Mouse (Mus musculus) granulocyte monocyte progenitor cell, adult 5-6 weeks (primary cell): ENCODE measurements around the gene Cldn17. TPM values are rescaled to one million over a fixed set of nuclear protein-coding genes. Genes with fewer than 3 reads are reported as not detected.

Experiments
- ATAC-seq: replicated peaks from 2 replicates; pipeline ENCODE4 v1.8.0; 2016; ENCODE audit warnings: mild to moderate bottlenecking, moderate TSS enrichment, inconsistent platforms; ENCODE audit not compliant: poor library complexity, severe bottlenecking
- total RNA-seq, 2 experiments: library from RNA; stranded (forward) in 1 of 2; stranded (reverse) in 1 of 2; fragments of 200-712, 200-1000 nt in 1 of 2; fragments of >200 nt in 1 of 2; fragmentation: Nextera tagmentation in 1 of 2; gene quantifications; 2 replicates each; pipeline ENCODE4 v1.2.3; 2014 to 2017

The Cldn17 gene
- not detected in 2 replicates for total RNA-seq (2014; fragmentation: Nextera tagmentation)
- not detected in 2 replicates for total RNA-seq (2017)

DNA sequence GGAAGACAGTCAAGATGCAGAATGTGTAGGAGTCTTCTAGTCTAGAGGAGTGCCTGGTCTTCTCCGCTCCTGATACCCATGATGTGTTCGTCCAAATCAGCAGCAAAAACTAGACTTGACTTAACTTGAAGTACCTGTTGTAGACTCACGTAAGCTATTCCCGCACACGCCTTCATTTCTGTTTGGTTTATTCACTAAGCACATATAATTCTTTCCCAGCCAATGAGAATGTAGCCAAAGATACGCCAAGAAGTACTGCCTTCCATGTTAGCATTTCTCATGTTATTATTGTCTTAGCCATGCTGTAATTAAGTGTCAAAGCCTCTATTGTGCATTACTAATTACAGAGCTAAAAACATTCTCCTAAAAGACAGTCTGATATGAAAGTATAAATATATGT is at the start of gene Cldn17:
Gene Cldn17, minus strand, starts transcription at position 101 of the 400 bp plus-strand sequence.
- no peak for ATAC-seq

DNA sequence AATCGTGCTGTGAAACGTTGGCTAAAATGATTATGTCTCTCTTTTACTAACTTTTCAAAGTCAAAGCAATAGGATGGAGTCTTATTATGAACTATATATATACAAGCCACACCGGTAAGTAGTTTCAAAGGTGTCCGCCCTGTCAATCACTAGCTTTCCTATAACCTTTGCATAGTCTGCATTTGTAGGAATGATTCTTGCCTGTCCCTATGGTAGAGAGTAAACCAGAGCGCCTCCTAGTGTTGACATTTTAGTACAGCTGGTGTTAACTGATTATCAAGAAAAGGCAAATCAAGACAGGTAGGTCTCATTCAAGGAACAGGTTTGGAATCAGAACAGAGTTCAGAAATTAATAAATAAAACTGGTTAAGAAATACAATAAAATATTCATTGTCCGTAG is 35.7 kb upstream of the Cldn17 start:
- no peak for ATAC-seq

GRCm38 (mm10) chr16:88539841-88540487 is 33.2 kb upstream of the Cldn17 start:
- ATAC-seq: no peak

GRCm38 (mm10) chr16:88511348-88511747 is 4.6 kb upstream of the Cldn17 start:
- ATAC-seq: no peak

- no peak for ATAC-seq
These were observed 1.4 kb upstream of the Cldn17 start for GRCm38 (mm10) chr16:88508150-88508549.

- no peak for ATAC-seq
These were observed 440 bp downstream of the Cldn17 start for GRCm38 (mm10) chr16:88506338-88506737.

GRCm38 (mm10) chr16:88488096-88488495 is 18.7 kb downstream of the Cldn17 start:
- no peak for ATAC-seq

- no peak for ATAC-seq
These were observed 26.6 kb downstream of the Cldn17 start for GRCm38 (mm10) chr16:88480011-88480774.

DNA sequence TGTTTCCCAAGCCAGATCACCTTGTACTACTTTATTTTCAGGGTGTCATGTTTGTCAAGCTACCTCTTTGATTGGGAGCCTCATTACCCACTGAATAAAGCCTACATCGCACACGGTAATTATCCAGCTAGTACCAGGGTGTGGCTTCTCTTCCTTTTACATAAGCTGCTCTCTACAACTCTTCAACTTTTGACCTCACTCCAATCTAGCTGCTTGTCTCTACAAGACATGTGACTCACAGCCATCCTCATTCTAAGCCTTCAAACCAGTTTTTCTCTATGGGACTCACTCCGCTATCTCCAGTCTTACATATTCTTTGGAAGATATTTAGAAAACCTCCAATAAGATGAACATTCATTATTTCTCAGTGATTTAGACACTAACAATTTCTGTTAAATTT is 43.5 kb downstream of the Cldn17 start:
- no peak for ATAC-seq

Other genes with a start within 250 kb of the Cldn17 start
- gene Grik1, start 216.7 kb downstream of the Cldn17 start, total RNA-seq (2014; fragmentation: Nextera tagmentation): not detected in 2 replicates
- gene Grik1, start 216.7 kb downstream of the Cldn17 start, total RNA-seq (2017): not detected in 2 replicates
- not detected in 2 replicates for gene Cldn8, start 56.2 kb upstream of the Cldn17 start, total RNA-seq (2014; fragmentation: Nextera tagmentation)
- not detected in 2 replicates for gene Cldn8, start 56.2 kb upstream of the Cldn17 start, total RNA-seq (2017)
- not detected in 2 replicates for gene Krtap24-1, start 105.3 kb upstream of the Cldn17 start, total RNA-seq (2014; fragmentation: Nextera tagmentation)
- not detected in 2 replicates for gene Krtap24-1, start 105.3 kb upstream of the Cldn17 start, total RNA-seq (2017)
- not detected in 2 replicates for gene 2310079G19Rik, start 120.7 kb upstream of the Cldn17 start, total RNA-seq (2014; fragmentation: Nextera tagmentation)
- gene 2310079G19Rik, start 120.7 kb upstream of the Cldn17 start, total RNA-seq (2017): not detected in 2 replicates
- gene Krtap26-1, start 140.8 kb upstream of the Cldn17 start, total RNA-seq (2014; fragmentation: Nextera tagmentation): not detected in 2 replicates
- gene Krtap26-1, start 140.8 kb upstream of the Cldn17 start, total RNA-seq (2017): not detected in 2 replicates
- gene Krtap27-1, start 164.7 kb upstream of the Cldn17 start, total RNA-seq (2014; fragmentation: Nextera tagmentation): not detected in 2 replicates
- gene Krtap27-1, start 164.7 kb upstream of the Cldn17 start, total RNA-seq (2017): not detected in 2 replicates
- not detected in 2 replicates for gene 2310061N02Rik, start 201.0 kb upstream of the Cldn17 start, total RNA-seq (2014; fragmentation: Nextera tagmentation)
- not detected in 2 replicates for gene 2310061N02Rik, start 201.0 kb upstream of the Cldn17 start, total RNA-seq (2017)
- not detected in 2 replicates for gene Krtap13-1, start 221.9 kb upstream of the Cldn17 start, total RNA-seq (2014; fragmentation: Nextera tagmentation)
- gene Krtap13-1, start 221.9 kb upstream of the Cldn17 start, total RNA-seq (2017): not detected in 2 replicates
- not detected in 2 replicates for gene Krtap13, start 244.7 kb upstream of the Cldn17 start, total RNA-seq (2014; fragmentation: Nextera tagmentation)
- not detected in 2 replicates for gene Krtap13, start 244.7 kb upstream of the Cldn17 start, total RNA-seq (2017)